Mouse (Mus musculus) forebrain, embryonic 11.5 days (tissue): ENCODE results near the gene H60b. TPM values are rescaled to one million over a fixed set of nuclear protein-coding genes. Genes with fewer than 3 reads are reported as not detected.
"Not testable (repeated sequence)": the region's sequence is repeated elsewhere in the genome, so short reads cannot be mapped to it uniquely, and the experiment has no call there.

Source experiments
- ATAC-seq: fragments of 200-750 bp; cut with Nextera tagmentation; replicated peaks from 2 replicates; pipeline ENCODE4 v1.8.0; 2017; ENCODE audit warnings: moderate TSS enrichment; ENCODE audit not compliant: low FRiP score
- DNase-seq: peaks from one replicate; pipeline ENCODE4 v3.0.0-alpha.2; 2017; ENCODE audit warnings: low spot score
- H3K27ac ChIP-seq: fragments of 300-500 bp; sonication (generic); 2 replicates; pipeline ENCODE4 v1.5.1; 2014; ENCODE audit warnings: low read depth, low read length
- H3K27me3 ChIP-seq: fragments of 300-500 bp; sonication (generic); 2 replicates; pipeline ENCODE4 v1.6.1; 2014; ENCODE audit warnings: mild to moderate bottlenecking, low read length, mixed read lengths; ENCODE audit not compliant: control insufficient read depth, insufficient read depth
- H3K36me3 ChIP-seq: fragments of 300-500 bp; sonication (generic); 2 replicates; pipeline ENCODE4 v1.6.1; 2014; ENCODE audit warnings: mild to moderate bottlenecking, low read length, moderate library complexity, mixed read lengths; ENCODE audit not compliant: control insufficient read depth, insufficient read depth
- H3K4me1 ChIP-seq: fragments of 300-500 bp; sonication (generic); replicated peaks from 2 replicates; pipeline ENCODE4 v1.6.1; 2014; ENCODE audit warnings: low read length, mixed read lengths; ENCODE audit not compliant: control insufficient read depth, insufficient read depth
- H3K4me2 ChIP-seq: fragments of 300-500 bp; sonication (generic); 2 replicates; pipeline ENCODE4 v1.6.1; 2014; ENCODE audit warnings: low read depth, mild to moderate bottlenecking, low read length, moderate library complexity, mixed read lengths; ENCODE audit not compliant: severe bottlenecking
- H3K4me3 ChIP-seq: fragments of 300-500 bp; sonication (generic); 2 replicates; pipeline ENCODE4 v1.5.1; 2014; ENCODE audit warnings: low read depth, low read length
- H3K9ac ChIP-seq: fragments of 300-500 bp; sonication (generic); 2 replicates; pipeline ENCODE4 v1.6.1; 2014; ENCODE audit warnings: low read length
- H3K9me3 ChIP-seq: fragments of 300-500 bp; sonication (generic); 2 replicates; pipeline ENCODE4 v1.6.1; 2016; ENCODE audit warnings: low read length, mixed read lengths; ENCODE audit not compliant: control insufficient read depth
- WGBS: fragments of 180-500 bp; shearing (Covaris S2); extraction: QIAGEN DNeasy Blood & Tissue Kit; methylation state at CpG from one replicate; pipeline ENCODE4 v1.1.7; 2014; 5-methylcytosine and 5-hydroxymethylcytosine counted together
- polyA plus RNA-seq: library from polyadenylated mRNA; unstranded; fragments of >200 nt; fragmentation: Nextera tagmentation; extraction: Ambion mirVana; gene quantifications from 2 replicates; pipeline ENCODE4 v1.2.1, GENCODE M21; 2014

H60b gene
- polyA plus RNA-seq, 1 experiment from 2014 or later = 0.17 TPM

DNA sequence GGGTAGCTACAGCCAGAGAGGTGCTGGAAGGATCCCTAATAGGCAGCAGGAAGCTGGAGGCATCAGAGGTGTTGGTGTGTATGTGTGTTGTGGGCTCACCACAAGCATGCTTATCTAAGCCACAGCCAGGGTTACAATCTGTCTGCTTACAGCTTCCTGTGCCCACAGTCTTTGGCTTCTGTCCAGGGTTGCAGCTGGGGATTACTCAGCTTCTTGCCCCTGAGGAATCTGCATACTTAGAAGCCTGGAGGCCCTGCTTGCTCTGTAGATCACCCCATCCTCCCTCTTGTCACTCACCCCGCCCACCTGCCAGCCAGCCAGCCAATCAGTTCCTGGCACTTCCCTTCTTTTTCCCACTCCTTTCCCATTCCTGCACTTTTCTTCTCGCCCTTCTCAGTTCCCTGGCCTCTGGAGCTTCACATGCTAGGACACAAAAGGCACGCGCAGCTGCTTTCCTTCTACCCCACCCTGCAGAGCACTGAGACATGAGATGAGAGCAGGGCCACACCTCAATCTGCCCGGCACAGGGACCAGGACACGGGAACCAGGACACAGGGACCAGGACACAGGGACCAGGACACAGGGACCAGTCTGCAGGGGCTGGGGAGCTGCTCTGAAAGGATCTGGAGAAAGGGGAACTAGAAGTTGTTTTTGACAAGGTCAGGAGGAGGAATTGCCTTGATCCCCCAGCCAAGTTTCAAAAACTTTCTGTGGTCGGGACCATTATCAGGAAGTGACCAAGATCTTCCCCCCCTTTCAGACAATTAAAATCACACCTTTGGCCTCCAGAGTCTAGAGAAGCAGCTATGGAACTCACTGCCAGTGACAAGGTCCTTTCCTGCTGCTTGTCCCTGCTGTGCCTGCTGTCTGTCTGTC lies 65.3 kb downstream of the H60b start:
- not testable (repeated sequence) for H3K9ac ChIP-seq, DNase-seq, H3K4me3 ChIP-seq, H3K4me1 ChIP-seq, H3K36me3 ChIP-seq, H3K4me2 ChIP-seq, H3K27ac ChIP-seq, H3K27me3 ChIP-seq, H3K9me3 ChIP-seq
- WGBS = no CpG with 5 or more reads among the region's 7 CpGs
- ATAC-seq = peak; percentile 78

DNA sequence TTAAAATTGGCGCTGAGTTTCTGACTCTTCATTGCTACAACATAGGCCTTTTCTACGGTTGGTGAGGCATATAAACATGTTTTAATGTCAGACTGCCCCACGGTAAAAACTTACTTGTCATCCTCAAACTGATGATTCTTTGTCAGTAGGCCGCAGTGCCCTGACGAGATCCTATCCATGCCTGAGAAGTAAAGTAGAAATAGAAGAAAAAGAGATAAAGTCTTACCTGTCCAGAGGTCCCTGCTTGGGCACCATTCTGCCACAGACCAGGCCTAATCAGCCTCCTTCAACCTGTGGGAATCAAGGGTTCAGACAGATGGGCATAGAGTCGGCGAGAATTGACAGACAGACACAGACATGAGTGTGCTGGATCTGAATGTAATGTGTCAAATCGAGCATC lies 106.7 kb downstream of the H60b start:
- H3K27me3 ChIP-seq = no peaks in the 10 kb centered on the region
- no peak overlapping the region for H3K9ac ChIP-seq
- H3K4me2 ChIP-seq = no peak overlapping the region
- ATAC-seq (no peak), DNase-seq (no peak)
- H3K4me3 ChIP-seq = no peak overlapping the region
- no peaks in the 10 kb centered on the region; the same call in 1 of the 2 replicates for H3K9me3 ChIP-seq
- no peaks in the 10 kb centered on the region for H3K36me3 ChIP-seq
- H3K27ac ChIP-seq = no peak overlapping the region
- no peaks in the 10 kb centered on the region for H3K4me1 ChIP-seq
- 88% methylated on average over 8 of the region's 8 CpGs for WGBS

- H3K4me3 ChIP-seq, DNase-seq: not testable (repeated sequence)
These were observed 112.7 kb downstream of the H60b start for GRCm38 (mm10) chr10:22270879-22271786.

GRCm38 (mm10) chr10:22272914-22273683 lies 114.7 kb downstream of the H60b start:
- H3K27me3 ChIP-seq, H3K4me1 ChIP-seq, H3K9me3 ChIP-seq, H3K36me3 ChIP-seq, H3K27ac ChIP-seq: not testable (repeated sequence)
- Histone ChIP-seq H3K4me3 (peak overlapping the region; percentile 43), H3K9ac (peak overlapping the region; percentile 27), H3K4me2 (peak overlapping the region; percentile 79)
- 2% methylated on average over 36 of the region's 37 CpGs for WGBS
- DNase-seq = peak; percentile 61
- peak; percentile 40 for ATAC-seq

More at GRCm38 (mm10) chr10:22270879-22271786, 112.7 kb downstream of the H60b start:
- H3K36me3 ChIP-seq, H3K4me2 ChIP-seq, H3K27ac ChIP-seq, H3K27me3 ChIP-seq, H3K9me3 ChIP-seq, H3K4me1 ChIP-seq, H3K9ac ChIP-seq: not testable (repeated sequence)
- WGBS = 22% methylated on average over 8 of the region's 8 CpGs
- peak; percentile 63; the same call in 1 of the 2 replicates for ATAC-seq

- Histone ChIP-seq H3K9me3 (no peaks in the 10 kb centered on the region), H3K9ac (peak overlapping the region; percentile 27), H3K27ac (no peak overlapping the region), H3K36me3 (no peaks in the 10 kb centered on the region), H3K27me3 (peaks cover 2% of the 10 kb centered on the region; the same call in 1 of the 2 replicates), H3K4me2 (peak overlapping the region; percentile 79), H3K4me3 (peak overlapping the region; percentile 43), H3K4me1 (peaks cover 2% of the 10 kb centered on the region; the same call in 1 of the 2 replicates)
- WGBS = under 1% methylated on average over 41 of the region's 41 CpGs
- ATAC-seq (peak; percentile 8; the same call in 1 of the 2 replicates), DNase-seq (peak; percentile 64)
These were observed 115.4 kb downstream of the H60b start for GRCm38 (mm10) chr10:22273684-22274305.

GRCm38 (mm10) chr10:22274445-22275057 lies 116.2 kb downstream of the H60b start:
- H3K27ac ChIP-seq = no peak overlapping the region
- H3K4me3 ChIP-seq = peak overlapping the region; percentile 43
- DNase-seq (peak; percentile 58), ATAC-seq (peak; percentile 34)
- no peaks in the 10 kb centered on the region for H3K9me3 ChIP-seq
- H3K27me3 ChIP-seq = peaks cover 2% of the 10 kb centered on the region; the same call in 1 of the 2 replicates
- 5% methylated on average over 19 of the region's 19 CpGs for WGBS
- no peak overlapping the region; the same call in 1 of the 2 replicates for H3K9ac ChIP-seq
- peaks cover 2% of the 10 kb centered on the region; the same call in 1 of the 2 replicates for H3K4me1 ChIP-seq
- H3K36me3 ChIP-seq = no peaks in the 10 kb centered on the region
- H3K4me2 ChIP-seq = peak overlapping the region; percentile 79

DNA sequence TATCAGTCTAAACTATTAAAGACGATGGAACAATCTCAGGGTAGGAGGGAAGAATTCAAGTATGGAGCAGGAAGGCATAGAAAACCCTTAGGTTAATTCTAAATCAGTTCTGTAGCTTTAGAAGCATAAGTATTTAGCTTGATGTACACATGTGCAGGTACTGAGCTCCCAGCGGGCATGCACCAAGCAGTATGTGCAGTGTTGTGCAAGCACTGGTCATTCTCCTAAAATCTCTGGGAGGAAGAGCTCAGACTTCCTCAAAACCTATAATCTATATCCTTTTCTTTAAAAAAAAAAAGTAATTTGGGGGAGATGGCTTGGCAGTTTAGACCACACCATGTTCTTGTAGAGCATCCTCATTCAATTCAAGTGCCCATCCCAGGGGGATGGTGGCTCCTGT lies 120.1 kb downstream of the H60b start:
- 88% methylated on average over 2 of the region's 2 CpGs for WGBS

More for the DNA sequence above, 120.1 kb downstream of the H60b start:
- H3K9ac ChIP-seq, ATAC-seq, H3K4me1 ChIP-seq, H3K4me2 ChIP-seq, H3K4me3 ChIP-seq, H3K36me3 ChIP-seq, H3K27ac ChIP-seq, H3K9me3 ChIP-seq, H3K27me3 ChIP-seq, DNase-seq: not testable (repeated sequence)
